Mouse (Mus musculus) embryonic facial prominence, embryonic 15.5 days (tissue): ENCODE measurements around the gene Psmd13. TPM values are rescaled to one million over a fixed set of nuclear protein-coding genes. Genes with fewer than 3 reads are reported as not detected.
A peak's percentile ranks its signal among the peaks of the same experiment; 100 is the strongest.

Experiments used
- ATAC-seq: fragments of 200-750 bp; cut with Nextera tagmentation; 2 replicates; pipeline ENCODE4 v1.8.0; 2017; ENCODE audit warnings: low read depth, moderate TSS enrichment; ENCODE audit not compliant: insufficient number of reproducible peaks, low FRiP score, low TSS enrichment
- H3K27ac ChIP-seq: fragments of 300-500 bp; sonication (generic); replicated peaks from 2 replicates; pipeline ENCODE4 v1.5.1; 2015; ENCODE audit warnings: mild to moderate bottlenecking, inconsistent platforms
- H3K27me3 ChIP-seq: fragments of 300-500 bp; sonication (generic); 2 replicates; pipeline ENCODE4 v1.6.1; 2015; ENCODE audit warnings: inconsistent platforms
- H3K36me3 ChIP-seq: fragments of 300-500 bp; sonication (generic); 2 replicates; pipeline ENCODE4 v1.6.1; 2015; ENCODE audit warnings: mild to moderate bottlenecking, inconsistent platforms
- H3K4me1 ChIP-seq: fragments of 300-500 bp; sonication (generic); 2 replicates; pipeline ENCODE4 v1.6.1; 2015; ENCODE audit warnings: inconsistent platforms
- H3K4me2 ChIP-seq: fragments of 300-500 bp; sonication (generic); replicated peaks from 2 replicates; pipeline ENCODE4 v1.6.1; 2015; ENCODE audit warnings: mild to moderate bottlenecking, inconsistent platforms
- H3K4me3 ChIP-seq: fragments of 300-500 bp; sonication (generic); replicated peaks from 2 replicates; pipeline ENCODE4 v1.5.1; 2015; ENCODE audit warnings: mild to moderate bottlenecking, inconsistent platforms
- H3K9ac ChIP-seq: fragments of 300-500 bp; sonication (generic); 2 replicates; pipeline ENCODE4 v1.6.1; 2015; ENCODE audit warnings: inconsistent platforms
- H3K9me3 ChIP-seq: fragments of 300-500 bp; sonication (generic); replicated peaks from 2 replicates; pipeline ENCODE4 v1.6.1; 2016; ENCODE audit warnings: inconsistent platforms
- WGBS: fragments of 180-500 bp; shearing (Covaris S2); methylation state at CpG from one replicate; pipeline ENCODE4 v1.1.7; 2015; 5-methylcytosine and 5-hydroxymethylcytosine counted together
- polyA plus RNA-seq: library from polyadenylated mRNA; unstranded; fragments of >200 nt; fragmentation: Nextera tagmentation; extraction: Ambion mirVana; gene quantifications from 2 replicates; pipeline ENCODE4 v1.2.1, GENCODE M21; 2015

Gene Psmd13
- polyA plus RNA-seq, 1 experiment from 2014 or later = 209 TPM

- H3K9ac ChIP-seq = peak within 1 kb of the TSS; percentile 85
- peaks cover 60% of the 10 kb centered on the region for H3K36me3 ChIP-seq
- H3K27me3 ChIP-seq = no peaks in the 10 kb centered on the region
- H3K4me2 ChIP-seq = peak within 1 kb of the TSS; percentile 99
- peak; percentile 8; the same call in 1 of the 2 replicates for ATAC-seq
- H3K9me3 ChIP-seq = no peaks in the 10 kb centered on the region
- WGBS = 33% methylated on average over 40 of the region's 40 CpGs
- peaks cover 34% of the 10 kb centered on the region for H3K4me1 ChIP-seq
- peak within 1 kb of the TSS; percentile 92 for H3K27ac ChIP-seq
- H3K4me3 ChIP-seq = peak within 1 kb of the TSS; percentile 90
These were observed 23.9 kb upstream of the Psmd13 start, which contains the start of gene Bet1l for GRCm38 (mm10) chr7:140857550-140858505. TSS of gene Bet1l (minus strand) at chr7:140857577.

- 95% methylated on average over 8 of the region's 8 CpGs for WGBS
- Histone ChIP-seq H3K9me3 (no peaks in the 10 kb centered on the region), H3K27ac (no peak overlapping the region), H3K4me3 (peak overlapping the region; percentile 90), H3K4me2 (peak overlapping the region; percentile 99), H3K27me3 (no peaks in the 10 kb centered on the region), H3K4me1 (peaks cover 34% of the 10 kb centered on the region), H3K36me3 (peaks cover 59% of the 10 kb centered on the region), H3K9ac (peak overlapping the region; percentile 85; the same call in 1 of the 2 replicates)
- no peak for ATAC-seq
These were observed 23.0 kb upstream of the Psmd13 start for GRCm38 (mm10) chr7:140858746-140859145.

GRCm38 (mm10) chr7:140859997-140860396, 21.8 kb upstream of the Psmd13 start:
- 48% methylated on average over 6 of the region's 6 CpGs for WGBS
- Histone ChIP-seq H3K9ac (no peak overlapping the region), H3K4me2 (no peak overlapping the region), H3K27ac (no peak overlapping the region), H3K4me3 (no peak overlapping the region), H3K9me3 (no peaks in the 10 kb centered on the region), H3K4me1 (peaks cover 30% of the 10 kb centered on the region), H3K36me3 (peaks cover 62% of the 10 kb centered on the region), H3K27me3 (no peaks in the 10 kb centered on the region)
- ATAC-seq = no peak

- H3K9ac ChIP-seq = no peak overlapping the region
These were observed 21.0 kb upstream of the Psmd13 start for GRCm38 (mm10) chr7:140860728-140861127.

GRCm38 (mm10) chr7:140864761-140865160, 17.0 kb upstream of the Psmd13 start:
- no peaks in the 10 kb centered on the region for H3K9me3 ChIP-seq
- H3K9ac ChIP-seq = no peak overlapping the region
- no peak overlapping the region for H3K27ac ChIP-seq
- no peaks in the 10 kb centered on the region for H3K27me3 ChIP-seq
- peaks cover 4% of the 10 kb centered on the region; the same call in 1 of the 2 replicates for H3K4me1 ChIP-seq
- no peak overlapping the region for H3K4me2 ChIP-seq
- H3K4me3 ChIP-seq = no peak overlapping the region
- H3K36me3 ChIP-seq = peaks cover 68% of the 10 kb centered on the region
- no peak for ATAC-seq
- WGBS = 89% methylated on average over 12 of the region's 12 CpGs

More at GRCm38 (mm10) chr7:140860728-140861127, 21.0 kb upstream of the Psmd13 start:
- Histone ChIP-seq H3K36me3 (peaks cover 64% of the 10 kb centered on the region), H3K4me2 (no peak overlapping the region), H3K27ac (no peak overlapping the region), H3K4me3 (no peak overlapping the region), H3K27me3 (no peaks in the 10 kb centered on the region), H3K4me1 (peaks cover 24% of the 10 kb centered on the region), H3K9me3 (no peaks in the 10 kb centered on the region)
- no peak for ATAC-seq
- WGBS = 84% methylated on average over 5 of the region's 5 CpGs

- Histone ChIP-seq H3K4me2 (no peak overlapping the region), H3K9ac (no peak overlapping the region), H3K36me3 (peaks cover 23% of the 10 kb centered on the region), H3K9me3 (no peaks in the 10 kb centered on the region), H3K27me3 (no peaks in the 10 kb centered on the region), H3K27ac (no peak overlapping the region), H3K4me3 (no peak overlapping the region), H3K4me1 (no peaks in the 10 kb centered on the region)
- 82% methylated on average over 4 of the region's 4 CpGs for WGBS
- no peak for ATAC-seq
These were observed 7.5 kb upstream of the Psmd13 start for GRCm38 (mm10) chr7:140874224-140874623.

GRCm38 (mm10) chr7:140877364-140877763, 4.4 kb upstream of the Psmd13 start:
- H3K9ac ChIP-seq = no peak overlapping the region
- H3K27ac ChIP-seq = no peak overlapping the region
- no peaks in the 10 kb centered on the region for H3K27me3 ChIP-seq
- H3K9me3 ChIP-seq = no peaks in the 10 kb centered on the region
- H3K4me1 ChIP-seq = 0 out of 2 replicates have a peak, but pooled peaks cover 3% of the 10 kb centered on the region
- ATAC-seq = no peak
- H3K4me3 ChIP-seq = no peak overlapping the region
- no peak overlapping the region for H3K4me2 ChIP-seq
- WGBS = 63% methylated on average over 6 of the region's 6 CpGs
- peaks cover 16% of the 10 kb centered on the region; the same call in 1 of the 2 replicates for H3K36me3 ChIP-seq

GRCm38 (mm10) chr7:140879355-140879754, 2.4 kb upstream of the Psmd13 start:
- no peak overlapping the region for H3K27ac ChIP-seq
- no peak overlapping the region for H3K4me2 ChIP-seq
- peaks cover 14% of the 10 kb centered on the region; the same call in 1 of the 2 replicates for H3K36me3 ChIP-seq
- H3K27me3 ChIP-seq = no peaks in the 10 kb centered on the region
- no peak for ATAC-seq
- WGBS = 89% methylated on average over 7 of the region's 7 CpGs
- no peak overlapping the region for H3K4me3 ChIP-seq
- H3K4me1 ChIP-seq = peaks cover 12% of the 10 kb centered on the region
- H3K9me3 ChIP-seq = no peaks in the 10 kb centered on the region
- no peak overlapping the region for H3K9ac ChIP-seq

- no peaks in the 10 kb centered on the region for H3K9me3 ChIP-seq
- no peak for ATAC-seq
- no peak overlapping the region for H3K4me3 ChIP-seq
- 0 out of 2 replicates have a peak overlapping the region, but pooled peaks have one; percentile 56 for H3K4me2 ChIP-seq
- peaks cover 7% of the 10 kb centered on the region; the same call in 1 of the 2 replicates for H3K36me3 ChIP-seq
- 77% methylated on average over 3 of the region's 3 CpGs for WGBS
- no peak overlapping the region for H3K9ac ChIP-seq
- H3K27ac ChIP-seq = no peak overlapping the region
- H3K4me1 ChIP-seq = peaks cover 12% of the 10 kb centered on the region
- no peaks in the 10 kb centered on the region for H3K27me3 ChIP-seq
These were observed 1.3 kb upstream of the Psmd13 start for GRCm38 (mm10) chr7:140880419-140880818.

GRCm38 (mm10) chr7:140880865-140881515, 778 bp upstream of the Psmd13 start:
- no peaks in the 10 kb centered on the region for H3K27me3 ChIP-seq
- 17% methylated on average over 8 of the region's 8 CpGs for WGBS
- H3K4me1 ChIP-seq = peaks cover 12% of the 10 kb centered on the region
- peak overlapping the region; percentile 89 for H3K9ac ChIP-seq
- peak overlapping the region; percentile 93 for H3K4me3 ChIP-seq
- H3K36me3 ChIP-seq = peaks cover 7% of the 10 kb centered on the region
- peak overlapping the region; percentile 56 for H3K4me2 ChIP-seq
- H3K27ac ChIP-seq = no peak overlapping the region
- ATAC-seq = no peak
- no peaks in the 10 kb centered on the region for H3K9me3 ChIP-seq

- H3K36me3 ChIP-seq = peaks cover 19% of the 10 kb centered on the region
- 1% methylated on average over 12 of the region's 12 CpGs for WGBS
- ATAC-seq = peak; percentile 39
These were observed 668 bp downstream of the Psmd13 start for GRCm38 (mm10) chr7:140882469-140882803.

More at GRCm38 (mm10) chr7:140882469-140882803, 668 bp downstream of the Psmd13 start:
- Histone ChIP-seq H3K9ac (peak overlapping the region; percentile 89), H3K27ac (peak overlapping the region; percentile 70), H3K4me2 (peak overlapping the region; percentile 56), H3K4me1 (peaks cover 12% of the 10 kb centered on the region), H3K27me3 (no peaks in the 10 kb centered on the region), H3K9me3 (no peaks in the 10 kb centered on the region), H3K4me3 (peak overlapping the region; percentile 93)
